Mouse (Mus musculus): Measurements from ENCODE around the gene Gm10203. TPM values are rescaled to one million over a fixed set of nuclear protein-coding genes. Genes with fewer than 3 reads are reported as not detected.

Gm10203 gene
- polyA plus RNA-seq, 1 experiment, result not detected

GRCm38 (mm10) chr6:149100174-149101075, 29.5 kb upstream of the Gm10203 start:
- WGBS, result under 1% methylated on average over 52 of the region's 52 CpGs
- Histone ChIP-seq H3K4me3 (replicated peaks; ENCODE audit: insufficient read depth, low read depth, low read length) (peak overlapping the region; percentile 81), H3K27me3 (ENCODE audit: control insufficient read depth, insufficient read depth, low read length) (no peaks in the 10 kb centered on the region), H3K4me1 (ENCODE audit: control insufficient read depth, insufficient read depth, low read length) (peaks cover 4% of the 10 kb centered on the region; the same call in 1 of the 2 replicates), H3K27ac (ENCODE audit: insufficient read depth, low read length) (peak overlapping the region; percentile 97)
- DNase-seq, result peak; percentile 79 to 85
- TF ChIP-seq CTCF (IDR thresholded peaks at IDR 0.05; ENCODE audit: borderline replicate concordance, insufficient read depth, low read depth, low read length), result no peak
- peak; percentile 28; the same call in 1 of the 2 replicates for TF ChIP-seq POLR2A (IDR thresholded peaks at IDR 0.05; ENCODE audit: borderline replicate concordance, insufficient read depth, low read length)

GRCm38 (mm10) chr6:149101076-149101942, 28.7 kb upstream of the Gm10203 start, which contains the start of gene Dennd5b:
Gene Dennd5b (minus strand): TSS chr6:149101680.
- peaks cover 4% of the 10 kb centered on the region; the same call in 1 of the 2 replicates for H3K4me1 ChIP-seq (ENCODE audit: control insufficient read depth, insufficient read depth, low read length)
- peak within 1 kb of the TSS; percentile 97 for H3K27ac ChIP-seq (ENCODE audit: insufficient read depth, low read length)
- WGBS, result under 1% methylated on average over 124 of the region's 124 CpGs
- no peak for TF ChIP-seq CTCF (IDR thresholded peaks at IDR 0.05; ENCODE audit: borderline replicate concordance, insufficient read depth, low read depth, low read length)
- TF ChIP-seq POLR2A (IDR thresholded peaks at IDR 0.05; ENCODE audit: borderline replicate concordance, insufficient read depth, low read length), result peak; percentile 31; the same call in 1 of the 2 replicates
- peak; percentile 86 to 89 for DNase-seq
- peak within 1 kb of the TSS; percentile 81 for H3K4me3 ChIP-seq (replicated peaks; ENCODE audit: insufficient read depth, low read depth, low read length)
- no peaks in the 10 kb centered on the region for H3K27me3 ChIP-seq (ENCODE audit: control insufficient read depth, insufficient read depth, low read length)

GRCm38 (mm10) chr6:149101943-149102243, 28.1 kb upstream of the Gm10203 start:
- Histone ChIP-seq H3K4me3 (replicated peaks; ENCODE audit: insufficient read depth, low read depth, low read length) (peak overlapping the region; percentile 81), H3K27me3 (ENCODE audit: control insufficient read depth, insufficient read depth, low read length) (no peaks in the 10 kb centered on the region), H3K27ac (ENCODE audit: insufficient read depth, low read length) (peak overlapping the region; percentile 72), H3K4me1 (ENCODE audit: control insufficient read depth, insufficient read depth, low read length) (peaks cover 4% of the 10 kb centered on the region; the same call in 1 of the 2 replicates)
- TF ChIP-seq POLR2A (IDR thresholded peaks at IDR 0.05; ENCODE audit: borderline replicate concordance, insufficient read depth, low read length), result no peak
- TF ChIP-seq CTCF (IDR thresholded peaks at IDR 0.05; ENCODE audit: borderline replicate concordance, insufficient read depth, low read depth, low read length), result no peak
- no peak for DNase-seq
- WGBS, result 7% methylated on average over 7 of the region's 7 CpGs

- H3K27ac ChIP-seq (ENCODE audit: insufficient read depth, low read length), result no peak overlapping the region
- H3K27me3 ChIP-seq (ENCODE audit: control insufficient read depth, insufficient read depth, low read length), result no peaks in the 10 kb centered on the region
- H3K4me1 ChIP-seq (ENCODE audit: control insufficient read depth, insufficient read depth, low read length), result peaks cover 2% of the 10 kb centered on the region; the same call in 1 of the 2 replicates
- TF ChIP-seq POLR2A (IDR thresholded peaks at IDR 0.05; ENCODE audit: borderline replicate concordance, insufficient read depth, low read length) (no peak), CTCF (IDR thresholded peaks at IDR 0.05; ENCODE audit: borderline replicate concordance, insufficient read depth, low read depth, low read length) (no peak)
- no peak for DNase-seq
- no peak overlapping the region for H3K4me3 ChIP-seq (replicated peaks; ENCODE audit: insufficient read depth, low read depth, low read length)
- 87% methylated on average over 1 of the region's 1 CpGs for WGBS
These were observed 26.5 kb upstream of the Gm10203 start for GRCm38 (mm10) chr6:149103451-149103850.

GRCm38 (mm10) chr6:149107615-149108014, 22.4 kb upstream of the Gm10203 start:
- no peak for TF ChIP-seq POLR2A (IDR thresholded peaks at IDR 0.05; ENCODE audit: borderline replicate concordance, insufficient read depth, low read length)
- TF ChIP-seq CTCF (IDR thresholded peaks at IDR 0.05; ENCODE audit: borderline replicate concordance, insufficient read depth, low read depth, low read length), result no peak
- Histone ChIP-seq H3K4me3 (replicated peaks; ENCODE audit: insufficient read depth, low read depth, low read length) (no peak overlapping the region), H3K27ac (ENCODE audit: insufficient read depth, low read length) (no peak overlapping the region), H3K4me1 (ENCODE audit: control insufficient read depth, insufficient read depth, low read length) (no peaks in the 10 kb centered on the region), H3K27me3 (ENCODE audit: control insufficient read depth, insufficient read depth, low read length) (no peaks in the 10 kb centered on the region)
- DNase-seq, result no peak
- WGBS, result 77% methylated on average over 3 of the region's 3 CpGs

- H3K27me3 ChIP-seq (ENCODE audit: control insufficient read depth, insufficient read depth, low read length), result no peaks in the 10 kb centered on the region
- 80% methylated on average over 2 of the region's 2 CpGs for WGBS
- no peak for DNase-seq
- no peaks in the 10 kb centered on the region for H3K4me1 ChIP-seq (ENCODE audit: control insufficient read depth, insufficient read depth, low read length)
- no peak overlapping the region for H3K27ac ChIP-seq (ENCODE audit: insufficient read depth, low read length)
- H3K4me3 ChIP-seq (replicated peaks; ENCODE audit: insufficient read depth, low read depth, low read length), result no peak overlapping the region
- TF ChIP-seq POLR2A (IDR thresholded peaks at IDR 0.05; ENCODE audit: borderline replicate concordance, insufficient read depth, low read length) (no peak), CTCF (IDR thresholded peaks at IDR 0.05; ENCODE audit: borderline replicate concordance, insufficient read depth, low read depth, low read length) (no peak)
These were observed 21.1 kb upstream of the Gm10203 start for GRCm38 (mm10) chr6:149108909-149109308.

GRCm38 (mm10) chr6:149116992-149117391, 13.0 kb upstream of the Gm10203 start:
- no peak for TF ChIP-seq CTCF (IDR thresholded peaks at IDR 0.05; ENCODE audit: borderline replicate concordance, insufficient read depth, low read depth, low read length)
- TF ChIP-seq POLR2A (IDR thresholded peaks at IDR 0.05; ENCODE audit: borderline replicate concordance, insufficient read depth, low read length), result no peak
- no peak for DNase-seq
- H3K4me3 ChIP-seq (replicated peaks; ENCODE audit: insufficient read depth, low read depth, low read length), result no peak overlapping the region
- H3K27me3 ChIP-seq (ENCODE audit: control insufficient read depth, insufficient read depth, low read length), result no peaks in the 10 kb centered on the region
- H3K27ac ChIP-seq (ENCODE audit: insufficient read depth, low read length), result no peak overlapping the region
- H3K4me1 ChIP-seq (ENCODE audit: control insufficient read depth, insufficient read depth, low read length), result 0 out of 2 replicates have a peak, but pooled peaks cover 2% of the 10 kb centered on the region
